Mouse (Mus musculus): Measurements from ENCODE around the gene Osbp2. TPM values are rescaled to one million over a fixed set of nuclear protein-coding genes. Genes with fewer than 3 reads are reported as not detected.

Osbp2 gene
- polyA plus RNA-seq, 1 experiment, result 3.3 TPM

GRCm38 (mm10) chr11:3691746-3692145 is 172.0 kb downstream of the Osbp2 start:
- H3K36me3 ChIP-seq (ENCODE audit: control insufficient read depth, insufficient read depth, low read length), result peaks cover 7% of the 10 kb centered on the region
- no peak overlapping the region for H3K27ac ChIP-seq (ENCODE audit: insufficient read depth, low read depth, low read length)
- H3K4me1 ChIP-seq (ENCODE audit: control insufficient read depth, insufficient read depth, low read length), result no peaks in the 10 kb centered on the region
- no peak overlapping the region for H3K4me3 ChIP-seq (ENCODE audit: insufficient read depth, low read depth, low read length)
- no peaks in the 10 kb centered on the region for H3K27me3 ChIP-seq (replicated peaks; ENCODE audit: control insufficient read depth, insufficient read depth, low read length)
- DNase-seq, result no peak
- TF ChIP-seq POLR2A (IDR thresholded peaks at IDR 0.05; ENCODE audit: low read depth, low read length) (no peak), CTCF (conservative IDR thresholded peaks at IDR 0.05; ENCODE audit: insufficient read depth, insufficient read length, low read depth, low read length) (no peak)
- WGBS, result 92% methylated on average over 2 of the region's 2 CpGs

- Histone ChIP-seq H3K27ac (ENCODE audit: insufficient read depth, low read depth, low read length) (no peak overlapping the region), H3K36me3 (ENCODE audit: control insufficient read depth, insufficient read depth, low read length) (peaks cover 20% of the 10 kb centered on the region), H3K4me1 (ENCODE audit: control insufficient read depth, insufficient read depth, low read length) (no peaks in the 10 kb centered on the region), H3K4me3 (ENCODE audit: insufficient read depth, low read depth, low read length) (no peak overlapping the region), H3K27me3 (replicated peaks; ENCODE audit: control insufficient read depth, insufficient read depth, low read length) (no peaks in the 10 kb centered on the region)
- WGBS, result 83% methylated on average over 2 of the region's 2 CpGs
- TF ChIP-seq CTCF (conservative IDR thresholded peaks at IDR 0.05; ENCODE audit: insufficient read depth, insufficient read length, low read depth, low read length) (no peak), POLR2A (IDR thresholded peaks at IDR 0.05; ENCODE audit: low read depth, low read length) (no peak)
- peak; percentile 14 for DNase-seq
Observed at GRCm38 (mm10) chr11:3686885-3687284, 176.8 kb downstream of the Osbp2 start.

DNA sequence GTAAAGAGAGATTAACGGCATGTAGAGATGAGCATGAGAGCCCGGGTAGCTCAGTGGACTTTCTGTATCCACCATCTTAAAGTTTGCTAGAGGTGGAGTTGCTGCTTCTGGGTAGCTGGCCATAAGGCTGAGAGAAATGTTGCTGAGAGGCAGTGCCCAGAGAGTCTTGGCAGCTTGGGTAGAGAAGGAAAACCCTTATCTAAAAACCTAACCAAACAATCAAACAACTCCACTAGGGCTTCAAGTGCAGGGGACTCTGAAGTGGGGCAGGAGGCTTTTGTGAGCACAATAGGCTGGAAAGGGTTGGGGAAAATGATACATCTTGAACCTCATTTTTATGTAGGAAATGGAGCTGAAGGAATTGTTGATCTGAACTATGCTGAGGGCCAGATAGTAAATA is 177.4 kb downstream of the Osbp2 start:
- Histone ChIP-seq H3K27me3 (replicated peaks; ENCODE audit: control insufficient read depth, insufficient read depth, low read length) (no peaks in the 10 kb centered on the region), H3K4me3 (ENCODE audit: insufficient read depth, low read depth, low read length) (no peak overlapping the region), H3K4me1 (ENCODE audit: control insufficient read depth, insufficient read depth, low read length) (no peaks in the 10 kb centered on the region), H3K27ac (ENCODE audit: insufficient read depth, low read depth, low read length) (no peak overlapping the region), H3K36me3 (ENCODE audit: control insufficient read depth, insufficient read depth, low read length) (peaks cover 20% of the 10 kb centered on the region)
- TF ChIP-seq POLR2A (IDR thresholded peaks at IDR 0.05; ENCODE audit: low read depth, low read length) (no peak), CTCF (conservative IDR thresholded peaks at IDR 0.05; ENCODE audit: insufficient read depth, insufficient read length, low read depth, low read length) (no peak)
- DNase-seq, result no peak
- 88% methylated on average over 2 of the region's 2 CpGs for WGBS

DNA sequence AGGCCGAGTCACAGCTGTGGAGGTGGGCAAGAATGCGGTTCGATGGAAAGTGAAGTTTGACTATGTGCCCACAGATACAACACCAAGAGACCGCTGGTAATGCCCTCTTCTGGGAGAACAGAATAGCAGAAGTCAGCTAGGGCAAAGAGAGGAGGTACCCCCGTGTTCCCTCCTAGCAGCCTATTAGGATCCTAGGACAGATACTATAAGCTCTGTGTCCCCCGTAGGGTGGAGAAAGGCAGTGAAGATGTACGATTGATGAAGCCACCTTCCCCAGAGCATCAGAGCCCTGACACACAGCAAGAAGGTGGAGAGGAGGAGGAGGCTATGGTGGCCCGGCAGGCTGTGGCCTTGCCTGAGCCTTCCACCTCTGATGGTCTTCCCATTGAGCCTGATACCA is 178.3 kb downstream of the Osbp2 start:
- 92% methylated on average over 8 of the region's 8 CpGs for WGBS
- peaks cover 20% of the 10 kb centered on the region for H3K36me3 ChIP-seq (ENCODE audit: control insufficient read depth, insufficient read depth, low read length)
- no peaks in the 10 kb centered on the region for H3K27me3 ChIP-seq (replicated peaks; ENCODE audit: control insufficient read depth, insufficient read depth, low read length)
- no peak for TF ChIP-seq POLR2A (IDR thresholded peaks at IDR 0.05; ENCODE audit: low read depth, low read length)
- TF ChIP-seq CTCF (conservative IDR thresholded peaks at IDR 0.05; ENCODE audit: insufficient read depth, insufficient read length, low read depth, low read length), result no peak
- no peaks in the 10 kb centered on the region for H3K4me1 ChIP-seq (ENCODE audit: control insufficient read depth, insufficient read depth, low read length)
- DNase-seq, result no peak
- H3K27ac ChIP-seq (ENCODE audit: insufficient read depth, low read depth, low read length), result no peak overlapping the region
- H3K4me3 ChIP-seq (ENCODE audit: insufficient read depth, low read depth, low read length), result no peak overlapping the region

- WGBS, result 71% methylated on average over 5 of the region's 5 CpGs
- Histone ChIP-seq H3K4me1 (ENCODE audit: control insufficient read depth, insufficient read depth, low read length) (no peaks in the 10 kb centered on the region), H3K36me3 (ENCODE audit: control insufficient read depth, insufficient read depth, low read length) (peaks cover 22% of the 10 kb centered on the region), H3K27ac (ENCODE audit: insufficient read depth, low read depth, low read length) (peak overlapping the region; percentile 41; the same call in 1 of the 2 replicates), H3K27me3 (replicated peaks; ENCODE audit: control insufficient read depth, insufficient read depth, low read length) (no peaks in the 10 kb centered on the region), H3K4me3 (ENCODE audit: insufficient read depth, low read depth, low read length) (no peak overlapping the region)
- peak; percentile 47 for DNase-seq
- TF ChIP-seq CTCF (conservative IDR thresholded peaks at IDR 0.05; ENCODE audit: insufficient read depth, insufficient read length, low read depth, low read length) (no peak), POLR2A (IDR thresholded peaks at IDR 0.05; ENCODE audit: low read depth, low read length) (no peak)
Observed at GRCm38 (mm10) chr11:3684723-3685430, 178.8 kb downstream of the Osbp2 start.

- DNase-seq, result no peak
- H3K4me3 ChIP-seq (ENCODE audit: insufficient read depth, low read depth, low read length), result no peak overlapping the region
- H3K27me3 ChIP-seq (replicated peaks; ENCODE audit: control insufficient read depth, insufficient read depth, low read length), result no peaks in the 10 kb centered on the region
- 72% methylated on average over 1 of the region's 1 CpGs for WGBS
- no peak for TF ChIP-seq POLR2A (IDR thresholded peaks at IDR 0.05; ENCODE audit: low read depth, low read length)
- no peak for TF ChIP-seq CTCF (conservative IDR thresholded peaks at IDR 0.05; ENCODE audit: insufficient read depth, insufficient read length, low read depth, low read length)
- H3K27ac ChIP-seq (ENCODE audit: insufficient read depth, low read depth, low read length), result peak overlapping the region; percentile 41; the same call in 1 of the 2 replicates
- no peaks in the 10 kb centered on the region for H3K4me1 ChIP-seq (ENCODE audit: control insufficient read depth, insufficient read depth, low read length)
- peaks cover 20% of the 10 kb centered on the region for H3K36me3 ChIP-seq (ENCODE audit: control insufficient read depth, insufficient read depth, low read length)
Observed at GRCm38 (mm10) chr11:3684232-3684631, 179.5 kb downstream of the Osbp2 start.

DNA sequence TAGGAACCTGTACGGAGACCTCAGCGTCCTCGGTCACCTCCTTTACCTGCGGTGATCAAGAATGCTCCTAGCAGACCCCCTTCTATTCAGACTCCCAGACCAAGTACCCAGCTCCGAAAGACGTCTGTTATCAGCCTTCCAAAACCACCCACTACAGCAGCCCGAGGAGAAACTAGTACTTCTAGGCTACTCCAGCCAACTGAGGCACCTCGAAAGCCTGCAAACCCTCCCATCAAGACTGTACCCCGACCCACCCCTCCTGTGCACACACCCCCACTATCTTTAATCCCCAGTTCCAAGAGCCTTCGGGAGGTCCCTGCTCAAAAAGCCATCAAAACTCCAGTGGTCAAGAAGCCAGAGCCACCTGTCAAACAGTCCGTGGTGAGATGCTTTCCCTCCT is 180.0 kb downstream of the Osbp2 start:
- peaks cover 19% of the 10 kb centered on the region for H3K36me3 ChIP-seq (ENCODE audit: control insufficient read depth, insufficient read depth, low read length)
- H3K27me3 ChIP-seq (replicated peaks; ENCODE audit: control insufficient read depth, insufficient read depth, low read length), result no peaks in the 10 kb centered on the region
- H3K4me1 ChIP-seq (ENCODE audit: control insufficient read depth, insufficient read depth, low read length), result no peaks in the 10 kb centered on the region
- 96% methylated on average over 11 of the region's 11 CpGs for WGBS
- H3K4me3 ChIP-seq (ENCODE audit: insufficient read depth, low read depth, low read length), result no peak overlapping the region
- TF ChIP-seq POLR2A (IDR thresholded peaks at IDR 0.05; ENCODE audit: low read depth, low read length) (no peak), CTCF (conservative IDR thresholded peaks at IDR 0.05; ENCODE audit: insufficient read depth, insufficient read length, low read depth, low read length) (no peak)
- H3K27ac ChIP-seq (ENCODE audit: insufficient read depth, low read depth, low read length), result no peak overlapping the region
- no peak for DNase-seq
